Mouse (Mus musculus): Measurements from ENCODE around the gene Map3k14.

DNA sequence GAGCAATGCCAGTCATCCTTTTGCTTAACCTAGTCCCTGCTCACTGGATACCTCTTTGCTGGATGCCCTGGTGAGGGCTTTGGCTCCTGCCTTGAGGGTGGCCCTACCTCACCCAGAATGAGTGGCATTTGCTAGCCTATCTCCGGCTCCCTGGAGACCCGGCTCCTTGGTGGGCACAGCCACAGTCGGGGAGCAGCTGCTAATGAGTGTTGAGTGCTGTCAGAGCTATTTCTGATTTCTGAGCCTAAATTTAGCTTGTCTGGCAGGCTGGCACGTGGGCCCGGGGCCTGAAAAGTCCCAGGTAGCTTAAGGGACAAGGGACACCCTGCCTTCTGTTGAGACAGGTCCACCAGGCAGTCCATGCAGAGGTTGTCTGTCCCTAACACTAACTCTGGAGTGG lies 90.1 kb downstream of the Map3k14 start:
- no peak for TF ChIP-seq GATA1 (IDR thresholded peaks at IDR 0.05; ENCODE audit: borderline replicate concordance, low read length)
- TF ChIP-seq FLI1 (IDR thresholded peaks at IDR 0.05; ENCODE audit: low read length): no peak

Data from megakaryocyte, embryonic 14.5 days (primary cell).